Mouse (Mus musculus) adrenal gland, adult 8-10 months (tissue): ENCODE measurements around the gene Cyth4. TPM values are rescaled to one million over a fixed set of nuclear protein-coding genes. Genes with fewer than 3 reads are reported as not detected.
A peak's percentile ranks its signal among the peaks of the same experiment; 100 is the strongest.

Source experiments
- DNase-seq: peaks from one replicate; pipeline ENCODE4 v3.0.0; 2022
- total RNA-seq, 4 experiments: library from RNA; stranded (reverse); gene quantifications; 2 replicates each; pipeline ENCODE4 v1.2.4; 2022

Gene Cyth4
- 10 to 100 TPM in 2 of 4 experiments, 1 to 10 TPM in 2; 8.1 to 21.3 (median 14.8) TPM for total RNA-seq

GRCm38 (mm10) chr15:78596914-78597313 lies at the start of gene Cyth4:
TSS of gene Cyth4 (plus strand) at chr15:78597047.
- no peak for DNase-seq

GRCm38 (mm10) chr15:78547415-78548335 lies 49.2 kb upstream of the Cyth4 start:
- peak; percentile 61 for DNase-seq

GRCm38 (mm10) chr15:78548336-78548665 lies 48.5 kb upstream of the Cyth4 start:
- no peak for DNase-seq

- no peak for DNase-seq
Measured at GRCm38 (mm10) chr15:78548711-78549110, 48.1 kb upstream of the Cyth4 start.

GRCm38 (mm10) chr15:78549189-78549734 lies 47.6 kb upstream of the Cyth4 start:
- peak; percentile 83 for DNase-seq

- DNase-seq: no peak
Measured at GRCm38 (mm10) chr15:78554545-78555313, 42.1 kb upstream of the Cyth4 start.

GRCm38 (mm10) chr15:78557693-78558535 lies 38.9 kb upstream of the Cyth4 start:
- DNase-seq: no peak

- DNase-seq: no peak
Measured at GRCm38 (mm10) chr15:78559141-78559979, 37.5 kb upstream of the Cyth4 start.

- no peak for DNase-seq
Measured at GRCm38 (mm10) chr15:78563344-78563743, 33.5 kb upstream of the Cyth4 start.

- DNase-seq: no peak
Measured at GRCm38 (mm10) chr15:78563937-78564336, 32.9 kb upstream of the Cyth4 start.

- no peak for DNase-seq
Measured at GRCm38 (mm10) chr15:78564764-78565435, 31.9 kb upstream of the Cyth4 start.

- DNase-seq: no peak
Measured at GRCm38 (mm10) chr15:78567608-78568120, 29.2 kb upstream of the Cyth4 start.

GRCm38 (mm10) chr15:78570170-78570569 lies 26.7 kb upstream of the Cyth4 start:
- DNase-seq: no peak

- no peak for DNase-seq
Measured at GRCm38 (mm10) chr15:78571554-78572269, 25.1 kb upstream of the Cyth4 start.

- no peak for DNase-seq
Measured at GRCm38 (mm10) chr15:78572270-78572600, 24.6 kb upstream of the Cyth4 start.

- no peak for DNase-seq
Measured at GRCm38 (mm10) chr15:78572658-78573397, 24.0 kb upstream of the Cyth4 start, which contains the start of gene Rac2. TSS of gene Rac2 (minus strand) at chr15:78572783.

- no peak for DNase-seq
Measured at GRCm38 (mm10) chr15:78576284-78576810, 20.5 kb upstream of the Cyth4 start.

GRCm38 (mm10) chr15:78583352-78583751 lies 13.5 kb upstream of the Cyth4 start:
- no peak for DNase-seq

- no peak for DNase-seq
Measured at GRCm38 (mm10) chr15:78585404-78585803, 11.4 kb upstream of the Cyth4 start.
